Mouse (Mus musculus) testis, adult 2 months (tissue): ENCODE data around the gene Kif1b.

Experiments
- CTCF ChIP-seq: fragments of 200-500 bp; IDR thresholded peaks from 2 replicates; pipeline ENCODE4 v1.5.1; 2012; ENCODE audit warnings: low read depth, mild to moderate bottlenecking, inconsistent platforms, low read length, moderate library complexity; ENCODE audit not compliant: control insufficient read depth, insufficient read depth, insufficient replicate concordance
- POLR2A ChIP-seq: fragments of 200-500 bp; IDR thresholded peaks from 2 replicates; pipeline ENCODE4 v1.6.1; 2012; ENCODE audit warnings: low read depth, mild to moderate bottlenecking, inconsistent platforms, low read length, moderate library complexity; ENCODE audit not compliant: control insufficient read depth

GRCm38 (mm10) chr4:149303502-149303901 is 4.0 kb downstream of the Kif1b start:
- TF ChIP-seq CTCF (no peak), POLR2A (no peak)
